Mouse (Mus musculus): ENCODE measurements around the gene Gcm1. TPM values are rescaled to one million over a fixed set of nuclear protein-coding genes. Genes with fewer than 3 reads are reported as not detected.

Gene Gcm1
- polyA plus RNA-seq (2014; fragmentation: Nextera tagmentation; extraction: Ambion mirVana), result not detected in 2 replicates

GRCm38 (mm10) chr9:78051677-78052076 is at the start of gene Gcm1:
Gene Gcm1 (plus strand): TSS chr9:78051924.
- no peaks in the 10 kb centered on the region for H3K9me3 ChIP-seq (ENCODE audit: control insufficient read depth, low read length)
- 66% methylated on average over 3 of the region's 3 CpGs for WGBS
- no peak within 1 kb of the TSS for H3K4me3 ChIP-seq (ENCODE audit: low read depth, low read length)
- H3K4me1 ChIP-seq (replicated peaks; ENCODE audit: control insufficient read depth, insufficient read depth, low read length), result no peaks in the 10 kb centered on the region
- ATAC-seq (replicated peaks; ENCODE audit: low FRiP score) (no peak), DNase-seq (ENCODE audit: low spot score) (no peak)
- H3K36me3 ChIP-seq (ENCODE audit: control insufficient read depth, insufficient read depth, low read length), result no peaks in the 10 kb centered on the region
- H3K9ac ChIP-seq (ENCODE audit: low read length), result no peak within 1 kb of the TSS
- H3K27ac ChIP-seq (ENCODE audit: low read depth, low read length), result no peak within 1 kb of the TSS
- no peak within 1 kb of the TSS for H3K4me2 ChIP-seq (ENCODE audit: low read depth, low read length, severe bottlenecking)
- H3K27me3 ChIP-seq (ENCODE audit: control insufficient read depth, insufficient read depth, low read length), result no peaks in the 10 kb centered on the region

- no peak overlapping the region for H3K27ac ChIP-seq (ENCODE audit: low read depth, low read length)
- no peaks in the 10 kb centered on the region for H3K4me1 ChIP-seq (replicated peaks; ENCODE audit: control insufficient read depth, insufficient read depth, low read length)
- no peaks in the 10 kb centered on the region for H3K9me3 ChIP-seq (ENCODE audit: control insufficient read depth, low read length)
- H3K27me3 ChIP-seq (ENCODE audit: control insufficient read depth, insufficient read depth, low read length), result no peaks in the 10 kb centered on the region
- H3K36me3 ChIP-seq (ENCODE audit: control insufficient read depth, insufficient read depth, low read length), result no peaks in the 10 kb centered on the region
- no peak overlapping the region for H3K4me2 ChIP-seq (ENCODE audit: low read depth, low read length, severe bottlenecking)
- no peak overlapping the region for H3K9ac ChIP-seq (ENCODE audit: low read length)
- 77% methylated on average over 2 of the region's 2 CpGs for WGBS
- H3K4me3 ChIP-seq (ENCODE audit: low read depth, low read length), result no peak overlapping the region
- DNase-seq (ENCODE audit: low spot score) (no peak), ATAC-seq (replicated peaks; ENCODE audit: low FRiP score) (no peak)
These were observed 48.4 kb upstream of the Gcm1 start for GRCm38 (mm10) chr9:78003278-78003677.

GRCm38 (mm10) chr9:78005481-78005880 is 46.2 kb upstream of the Gcm1 start:
- H3K4me3 ChIP-seq (ENCODE audit: low read depth, low read length), result no peak overlapping the region
- WGBS, result 57% methylated on average over 3 of the region's 3 CpGs
- ATAC-seq (replicated peaks; ENCODE audit: low FRiP score) (no peak), DNase-seq (ENCODE audit: low spot score) (no peak)
- H3K9ac ChIP-seq (ENCODE audit: low read length), result no peak overlapping the region
- no peaks in the 10 kb centered on the region for H3K27me3 ChIP-seq (ENCODE audit: control insufficient read depth, insufficient read depth, low read length)
- H3K4me2 ChIP-seq (ENCODE audit: low read depth, low read length, severe bottlenecking), result no peak overlapping the region
- no peaks in the 10 kb centered on the region for H3K4me1 ChIP-seq (replicated peaks; ENCODE audit: control insufficient read depth, insufficient read depth, low read length)
- no peak overlapping the region for H3K27ac ChIP-seq (ENCODE audit: low read depth, low read length)
- no peaks in the 10 kb centered on the region for H3K9me3 ChIP-seq (ENCODE audit: control insufficient read depth, low read length)
- no peaks in the 10 kb centered on the region for H3K36me3 ChIP-seq (ENCODE audit: control insufficient read depth, insufficient read depth, low read length)

- H3K4me1 ChIP-seq (replicated peaks; ENCODE audit: control insufficient read depth, insufficient read depth, low read length), result no peaks in the 10 kb centered on the region
- no peak overlapping the region for H3K9ac ChIP-seq (ENCODE audit: low read length)
- no peaks in the 10 kb centered on the region for H3K27me3 ChIP-seq (ENCODE audit: control insufficient read depth, insufficient read depth, low read length)
- no peaks in the 10 kb centered on the region for H3K9me3 ChIP-seq (ENCODE audit: control insufficient read depth, low read length)
- H3K36me3 ChIP-seq (ENCODE audit: control insufficient read depth, insufficient read depth, low read length), result no peaks in the 10 kb centered on the region
- ATAC-seq (replicated peaks; ENCODE audit: low FRiP score), result peak; percentile 79
- no peak overlapping the region for H3K4me2 ChIP-seq (ENCODE audit: low read depth, low read length, severe bottlenecking)
- no peak overlapping the region for H3K27ac ChIP-seq (ENCODE audit: low read depth, low read length)
- no peak overlapping the region for H3K4me3 ChIP-seq (ENCODE audit: low read depth, low read length)
- DNase-seq (ENCODE audit: low spot score), result peak; percentile 79
- WGBS, result 63% methylated on average over 19 of the region's 19 CpGs
These were observed 45.3 kb upstream of the Gcm1 start for GRCm38 (mm10) chr9:78006209-78007001.

- Histone ChIP-seq H3K9me3 (ENCODE audit: control insufficient read depth, low read length) (no peaks in the 10 kb centered on the region), H3K27me3 (ENCODE audit: control insufficient read depth, insufficient read depth, low read length) (no peaks in the 10 kb centered on the region), H3K4me1 (replicated peaks; ENCODE audit: control insufficient read depth, insufficient read depth, low read length) (no peaks in the 10 kb centered on the region), H3K27ac (ENCODE audit: low read depth, low read length) (no peak overlapping the region), H3K4me2 (ENCODE audit: low read depth, low read length, severe bottlenecking) (no peak overlapping the region), H3K36me3 (ENCODE audit: control insufficient read depth, insufficient read depth, low read length) (no peaks in the 10 kb centered on the region), H3K9ac (ENCODE audit: low read length) (no peak overlapping the region), H3K4me3 (ENCODE audit: low read depth, low read length) (no peak overlapping the region)
- ATAC-seq (replicated peaks; ENCODE audit: low FRiP score) (no peak), DNase-seq (ENCODE audit: low spot score) (no peak)
- 92% methylated on average over 7 of the region's 7 CpGs for WGBS
These were observed 42.3 kb upstream of the Gcm1 start for GRCm38 (mm10) chr9:78009382-78009781.

GRCm38 (mm10) chr9:78010187-78010586 is 41.5 kb upstream of the Gcm1 start:
- no peak overlapping the region for H3K9ac ChIP-seq (ENCODE audit: low read length)
- no peaks in the 10 kb centered on the region for H3K9me3 ChIP-seq (ENCODE audit: control insufficient read depth, low read length)
- H3K4me1 ChIP-seq (replicated peaks; ENCODE audit: control insufficient read depth, insufficient read depth, low read length), result no peaks in the 10 kb centered on the region
- whole genome bisulfite sequencing, result 91% methylated on average over 5 of the region's 5 CpGs
- no peak overlapping the region for H3K4me2 ChIP-seq (ENCODE audit: low read depth, low read length, severe bottlenecking)
- H3K4me3 ChIP-seq (ENCODE audit: low read depth, low read length), result no peak overlapping the region
- H3K27ac ChIP-seq (ENCODE audit: low read depth, low read length), result no peak overlapping the region
- no peaks in the 10 kb centered on the region for H3K36me3 ChIP-seq (ENCODE audit: control insufficient read depth, insufficient read depth, low read length)
- H3K27me3 ChIP-seq (ENCODE audit: control insufficient read depth, insufficient read depth, low read length), result no peaks in the 10 kb centered on the region
- ATAC-seq (replicated peaks; ENCODE audit: low FRiP score) (no peak), DNase-seq (ENCODE audit: low spot score) (no peak)

GRCm38 (mm10) chr9:78010707-78011106 is 41.0 kb upstream of the Gcm1 start:
- Histone ChIP-seq H3K4me2 (ENCODE audit: low read depth, low read length, severe bottlenecking) (no peak overlapping the region), H3K9ac (ENCODE audit: low read length) (no peak overlapping the region), H3K9me3 (ENCODE audit: control insufficient read depth, low read length) (no peaks in the 10 kb centered on the region), H3K4me1 (replicated peaks; ENCODE audit: control insufficient read depth, insufficient read depth, low read length) (no peaks in the 10 kb centered on the region), H3K36me3 (ENCODE audit: control insufficient read depth, insufficient read depth, low read length) (no peaks in the 10 kb centered on the region), H3K27me3 (ENCODE audit: control insufficient read depth, insufficient read depth, low read length) (no peaks in the 10 kb centered on the region), H3K4me3 (ENCODE audit: low read depth, low read length) (no peak overlapping the region), H3K27ac (ENCODE audit: low read depth, low read length) (no peak overlapping the region)
- ATAC-seq (replicated peaks; ENCODE audit: low FRiP score) (no peak), DNase-seq (ENCODE audit: low spot score) (no peak)
- WGBS, result 88% methylated on average over 10 of the region's 10 CpGs

GRCm38 (mm10) chr9:78012066-78012465 is 39.7 kb upstream of the Gcm1 start:
- Histone ChIP-seq H3K36me3 (ENCODE audit: control insufficient read depth, insufficient read depth, low read length) (no peaks in the 10 kb centered on the region), H3K27me3 (ENCODE audit: control insufficient read depth, insufficient read depth, low read length) (no peaks in the 10 kb centered on the region), H3K4me1 (replicated peaks; ENCODE audit: control insufficient read depth, insufficient read depth, low read length) (no peaks in the 10 kb centered on the region), H3K4me3 (ENCODE audit: low read depth, low read length) (no peak overlapping the region), H3K9ac (ENCODE audit: low read length) (no peak overlapping the region), H3K9me3 (ENCODE audit: control insufficient read depth, low read length) (no peaks in the 10 kb centered on the region), H3K4me2 (ENCODE audit: low read depth, low read length, severe bottlenecking) (no peak overlapping the region), H3K27ac (ENCODE audit: low read depth, low read length) (no peak overlapping the region)
- ATAC-seq (replicated peaks; ENCODE audit: low FRiP score) (no peak), DNase-seq (ENCODE audit: low spot score) (no peak)
- WGBS, result 87% methylated on average over 4 of the region's 4 CpGs

- Histone ChIP-seq H3K27ac (ENCODE audit: low read depth, low read length) (no peak overlapping the region), H3K4me2 (ENCODE audit: low read depth, low read length, severe bottlenecking) (no peak overlapping the region), H3K9me3 (ENCODE audit: control insufficient read depth, low read length) (no peaks in the 10 kb centered on the region), H3K4me1 (replicated peaks; ENCODE audit: control insufficient read depth, insufficient read depth, low read length) (no peaks in the 10 kb centered on the region), H3K27me3 (ENCODE audit: control insufficient read depth, insufficient read depth, low read length) (no peaks in the 10 kb centered on the region), H3K36me3 (ENCODE audit: control insufficient read depth, insufficient read depth, low read length) (no peaks in the 10 kb centered on the region), H3K4me3 (ENCODE audit: low read depth, low read length) (no peak overlapping the region), H3K9ac (ENCODE audit: low read length) (no peak overlapping the region)
- no peak for ATAC-seq (replicated peaks; ENCODE audit: low FRiP score)
- DNase-seq (ENCODE audit: low spot score), result peak; percentile 2
- 84% methylated on average over 5 of the region's 5 CpGs for WGBS
These were observed 39.0 kb upstream of the Gcm1 start for GRCm38 (mm10) chr9:78012681-78013080.

All from forebrain, embryonic 11.5 days (tissue).